Mouse (Mus musculus): ENCODE results near the gene Rif1.

Gene Rif1

GRCm38 (mm10) chr2:52072491-52073140, at the start of gene Rif1:
Gene Rif1, plus strand, starts transcription at chr2:52072832.
- peak; percentile 77 to 81 for DNase-seq

- DNase-seq = no peak
These were observed 45.6 kb upstream of the Rif1 start for GRCm38 (mm10) chr2:52027061-52027460.

DNA sequence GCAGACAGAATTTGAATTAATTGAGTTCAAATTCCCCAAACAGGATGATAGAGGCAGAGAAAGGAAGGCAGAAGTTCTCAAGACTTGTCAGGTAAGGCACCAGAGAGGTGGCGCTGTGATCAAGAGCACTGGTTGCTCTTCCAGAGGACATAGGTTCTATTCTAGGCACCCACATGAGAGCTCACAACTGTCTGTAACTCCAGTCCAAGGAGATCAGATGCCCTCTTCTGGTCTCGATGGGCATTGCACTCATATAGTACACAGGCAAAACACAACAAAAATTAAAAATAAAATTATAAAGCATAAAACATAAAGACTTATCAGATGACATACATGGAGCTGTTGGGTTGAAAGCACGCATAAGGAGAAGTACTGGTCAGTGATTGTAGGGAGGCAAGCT, 43.2 kb upstream of the Rif1 start:
- no peak for DNase-seq

- no peak for DNase-seq
These were observed 41.1 kb upstream of the Rif1 start for GRCm38 (mm10) chr2:52031491-52031890.

GRCm38 (mm10) chr2:52034601-52035000, 38.0 kb upstream of the Rif1 start:
- no peak for DNase-seq

DNA sequence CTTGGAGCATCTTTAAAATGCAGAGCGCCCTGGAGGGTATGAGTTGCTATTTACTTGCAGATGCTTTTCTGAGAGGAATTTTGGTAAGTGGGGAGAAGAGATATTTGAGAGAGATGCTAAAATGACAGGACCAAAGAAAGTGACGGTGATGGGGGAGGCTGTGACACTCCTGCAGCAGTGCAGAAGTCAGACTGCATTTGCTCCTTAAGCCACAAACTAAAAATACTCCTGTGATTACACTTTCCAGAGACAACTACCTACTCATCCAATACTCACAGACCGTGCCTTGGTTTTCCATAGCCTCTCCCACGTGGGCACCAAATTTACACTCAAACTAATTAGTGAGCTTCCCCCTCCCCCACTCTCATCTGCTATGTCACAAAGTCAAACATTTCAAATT, 37.5 kb upstream of the Rif1 start:
- DNase-seq = no peak

- DNase-seq = no peak
These were observed 35.6 kb upstream of the Rif1 start for GRCm38 (mm10) chr2:52036929-52037595.

- DNase-seq = no peak
These were observed 34.8 kb upstream of the Rif1 start, which contains the start of gene Tnfaip6 for GRCm38 (mm10) chr2:52037882-52038281. Gene Tnfaip6, plus strand, starts transcription at chr2:52038009.

DNA sequence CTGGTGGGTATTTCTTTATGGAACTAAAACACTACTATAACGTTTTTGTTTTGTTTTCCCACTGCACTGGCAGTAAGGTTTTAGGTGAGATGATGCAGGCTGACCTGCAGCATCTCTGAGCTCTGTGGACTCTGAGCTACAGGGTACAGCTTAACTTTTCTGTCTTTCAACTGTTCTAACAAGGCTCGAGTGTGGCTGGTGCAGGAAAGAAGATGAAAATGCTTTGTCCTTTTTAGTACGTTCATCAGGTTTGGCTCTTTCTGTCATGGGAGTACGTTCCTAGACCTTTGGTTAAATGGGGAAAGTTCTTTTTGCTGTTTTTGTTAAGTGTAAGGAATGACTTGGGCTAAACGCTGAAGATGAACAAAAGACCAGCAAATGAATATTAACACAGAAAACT, 34.1 kb upstream of the Rif1 start:
- no peak for DNase-seq

DNA sequence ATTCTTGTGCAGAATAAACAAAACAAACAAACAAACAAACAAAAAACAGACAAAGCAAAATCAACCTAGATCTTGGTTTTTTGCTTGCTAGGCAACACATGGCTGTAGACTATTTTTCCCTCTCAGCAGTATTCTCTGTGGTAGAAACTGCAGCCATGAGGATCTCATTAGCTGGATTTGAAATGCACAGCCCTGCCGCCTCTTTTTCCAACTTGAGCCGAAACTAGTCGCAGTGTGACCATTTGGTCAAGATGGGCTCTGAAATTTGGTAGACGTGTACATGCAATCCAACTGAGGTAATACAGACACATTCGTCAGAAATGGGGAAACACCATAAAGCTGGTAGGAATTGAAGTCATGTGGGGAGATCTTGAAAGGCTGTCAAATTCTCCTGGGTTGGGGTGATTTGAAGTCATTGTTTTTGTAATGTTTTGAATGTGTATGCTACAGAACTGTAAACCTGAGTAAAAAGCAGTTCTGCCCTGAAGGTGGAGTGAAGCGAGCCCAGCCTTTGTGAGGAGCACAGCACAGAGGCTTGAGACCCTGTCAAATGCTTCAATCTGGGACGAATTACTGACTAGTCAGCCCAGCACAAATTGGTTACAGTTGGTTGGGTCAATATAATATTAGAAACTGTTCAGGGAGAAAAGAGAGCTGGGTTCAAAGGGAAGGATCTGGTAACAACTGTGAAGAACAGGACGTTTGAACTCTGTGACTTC, 33.4 kb upstream of the Rif1 start:
- DNase-seq = no peak

DNA sequence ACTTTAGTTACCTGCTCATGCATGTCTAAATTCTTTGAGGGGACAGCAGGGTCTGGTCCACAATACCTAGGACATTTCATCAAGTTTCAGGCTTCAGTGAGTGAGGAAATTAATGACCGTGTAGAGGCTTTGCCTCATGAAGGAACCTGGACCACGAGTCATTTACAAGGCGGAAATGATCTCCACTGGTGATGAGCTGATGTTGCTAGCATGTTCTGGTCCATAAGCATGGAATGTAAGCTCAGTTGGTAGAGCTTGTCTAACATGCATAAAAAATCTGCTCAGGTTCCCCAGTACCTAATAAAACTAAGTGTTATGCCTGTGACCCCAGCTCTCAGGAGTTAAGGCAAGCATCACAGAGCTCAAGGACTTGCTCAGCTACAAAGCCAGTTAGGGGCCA, 30.5 kb upstream of the Rif1 start:
- DNase-seq = no peak

GRCm38 (mm10) chr2:52042714-52043113, 29.9 kb upstream of the Rif1 start:
- DNase-seq = no peak

DNA sequence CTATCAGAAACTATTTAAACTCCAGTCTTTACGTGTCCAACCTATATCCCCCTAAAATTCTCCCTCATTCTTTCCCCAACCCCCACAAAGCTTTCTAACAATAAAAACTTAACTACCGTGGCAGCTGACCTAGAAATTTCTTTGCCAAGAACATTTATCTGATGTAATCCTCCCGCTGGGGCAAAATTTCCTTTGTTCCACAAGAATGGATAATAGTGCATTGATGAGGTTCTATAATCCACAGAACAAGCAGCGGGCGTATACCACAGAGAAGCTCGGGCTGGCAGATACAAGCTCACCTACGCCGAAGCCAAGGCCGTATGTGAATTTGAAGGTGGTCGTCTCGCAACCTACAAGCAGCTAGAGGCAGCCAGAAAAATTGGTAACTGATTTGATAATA, 29.1 kb upstream of the Rif1 start:
- DNase-seq = no peak

DNA sequence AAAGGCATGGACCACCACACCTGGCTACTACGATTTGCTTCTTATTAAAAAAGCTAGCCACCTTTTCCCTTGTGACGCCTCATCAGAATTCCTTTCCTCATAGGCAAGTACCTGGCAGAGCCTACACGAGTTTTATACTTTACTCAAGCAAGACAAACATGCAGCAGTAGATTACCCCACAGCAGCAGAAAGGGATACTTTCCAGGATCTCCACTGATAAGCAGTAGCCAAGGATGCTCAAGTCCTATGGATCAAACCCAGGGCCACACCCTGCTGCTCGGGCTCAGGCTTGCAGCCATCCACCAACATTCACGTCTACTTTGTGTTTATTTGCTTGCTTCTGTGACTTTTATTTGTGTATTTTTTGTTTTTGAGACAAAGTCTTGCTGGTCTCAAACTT, 26.6 kb upstream of the Rif1 start:
- no peak for DNase-seq

- no peak for DNase-seq
These were observed 21.8 kb upstream of the Rif1 start for GRCm38 (mm10) chr2:52050823-52051222.

DNA sequence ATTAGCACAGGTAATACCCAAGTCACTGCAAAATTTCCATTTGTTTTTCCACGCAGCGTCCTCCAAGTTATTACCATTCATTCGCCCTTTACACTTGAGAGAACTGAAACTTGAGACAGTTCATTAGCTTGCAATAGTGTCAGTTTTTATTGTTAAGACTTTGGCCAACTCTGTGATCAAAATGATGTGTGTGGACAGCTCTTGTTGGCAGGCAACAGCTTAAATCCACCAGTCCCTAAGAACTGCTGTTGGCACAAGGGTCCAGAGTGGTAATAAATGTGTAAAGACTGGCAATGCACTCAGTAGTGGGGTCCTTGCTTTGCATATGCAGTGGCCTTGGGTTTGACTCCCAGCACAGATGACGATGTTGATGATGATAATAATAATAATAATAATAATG, 20.3 kb upstream of the Rif1 start:
- no peak for DNase-seq

DNA sequence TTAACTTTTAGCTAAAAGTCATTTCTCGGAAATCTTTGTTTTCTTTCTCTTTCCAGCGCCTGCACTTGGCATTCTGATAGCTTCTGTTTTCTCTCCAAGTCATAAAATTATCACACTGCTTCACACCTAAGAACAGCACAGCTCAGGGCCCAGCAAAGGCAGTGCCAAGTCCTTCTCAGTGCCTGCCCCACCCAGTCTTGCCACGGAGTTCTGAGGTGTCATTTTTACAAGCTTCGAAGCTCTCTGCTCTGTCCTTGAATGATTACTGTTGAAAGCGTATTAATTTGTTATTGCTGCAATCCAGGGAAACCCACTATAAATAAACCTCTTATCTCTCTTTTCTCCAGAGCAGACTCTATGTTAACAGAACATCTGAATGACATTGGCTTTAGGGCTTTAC, 19.1 kb upstream of the Rif1 start:
- no peak for DNase-seq

DNA sequence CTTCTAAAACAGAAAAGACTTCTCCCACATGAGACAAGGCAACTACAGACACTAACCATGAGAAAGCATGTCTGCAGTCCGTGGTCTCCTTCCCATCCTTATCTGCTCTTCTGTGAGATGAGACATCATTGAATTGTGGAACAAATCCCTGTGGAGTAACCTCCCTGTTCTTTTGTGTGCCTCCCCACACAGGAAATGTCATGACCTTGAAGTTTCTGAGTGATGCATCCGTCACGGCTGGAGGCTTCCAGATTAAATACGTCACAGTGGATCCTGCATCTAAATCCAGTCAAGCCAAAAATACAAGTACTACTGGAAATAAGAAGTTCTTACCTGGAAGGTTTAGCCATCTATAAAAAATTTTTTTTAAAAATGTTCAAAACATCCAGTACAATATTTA, 17.0 kb upstream of the Rif1 start:
- no peak for DNase-seq

GRCm38 (mm10) chr2:52057099-52057498, 15.5 kb upstream of the Rif1 start:
- no peak for DNase-seq

DNA sequence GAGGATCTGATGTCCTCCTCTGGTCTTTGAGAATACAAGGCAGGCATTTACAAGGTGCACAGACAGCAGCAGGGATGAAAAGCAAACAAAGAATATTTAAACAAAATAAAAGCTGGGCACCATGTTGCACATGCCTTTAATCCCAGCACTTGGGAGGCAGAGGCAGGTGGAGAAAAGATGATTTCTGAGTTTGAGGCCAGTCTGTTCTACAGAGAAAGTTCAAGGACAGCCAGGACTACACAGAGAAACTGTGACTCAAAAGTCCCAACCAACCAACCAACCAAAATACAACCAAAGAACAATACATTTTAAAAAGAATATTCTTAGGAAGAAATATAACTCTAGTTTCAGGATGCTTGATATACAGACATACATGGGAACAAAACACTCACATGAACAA, 15.0 kb upstream of the Rif1 start:
- DNase-seq = no peak

DNA sequence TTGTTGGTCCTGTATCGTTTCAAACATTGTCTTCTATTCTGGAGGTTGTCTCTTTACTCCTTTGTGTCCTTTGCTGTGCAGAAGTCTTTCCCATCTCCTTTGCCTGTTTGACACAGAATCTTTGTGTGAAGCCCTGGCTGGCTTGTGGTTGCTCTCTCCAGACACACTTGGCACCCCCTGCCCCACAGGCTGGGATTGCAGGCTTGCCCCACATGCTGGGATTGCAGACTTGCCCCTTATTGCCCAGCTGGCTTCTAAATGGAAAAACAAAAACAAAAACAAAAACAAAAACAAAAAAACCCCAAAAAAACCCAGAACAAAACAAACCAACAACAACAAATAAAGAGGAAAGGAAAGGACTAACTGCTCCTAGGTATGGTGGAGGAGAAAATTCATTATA, 4.0 kb upstream of the Rif1 start:
- no peak for DNase-seq

DNA sequence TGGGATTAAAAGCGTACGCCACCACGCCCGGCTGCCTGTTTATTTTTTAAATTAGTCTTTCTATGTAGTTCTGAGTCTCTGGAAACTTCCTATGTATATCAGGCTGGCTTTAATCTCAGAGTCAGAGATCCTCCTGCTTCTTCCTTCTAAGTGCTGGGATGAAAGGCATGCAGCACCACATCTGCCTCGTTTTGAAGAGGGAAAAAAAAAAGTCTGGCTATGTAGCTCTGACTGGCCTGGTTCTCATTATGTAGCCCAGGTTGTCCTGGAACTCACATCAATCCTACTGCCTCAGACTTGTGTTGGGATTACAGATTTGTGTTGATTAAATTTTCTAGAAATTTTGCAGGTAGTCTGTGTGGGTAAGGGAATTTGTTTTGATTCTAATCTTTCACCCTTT, 1.8 kb upstream of the Rif1 start:
- no peak for DNase-seq

- DNase-seq = no peak
These were observed 1.2 kb upstream of the Rif1 start for GRCm38 (mm10) chr2:52071241-52071991.
